Mouse (Mus musculus): ENCODE measurements around the gene Acot7. TPM values are rescaled to one million over a fixed set of nuclear protein-coding genes. Genes with fewer than 3 reads are reported as not detected.
A peak's percentile ranks its signal among the peaks of the same experiment; 100 is the strongest.

Acot7 gene
- total RNA-seq, 2 experiments from 2014 or later: 13.5 to 17.6 TPM

DNA sequence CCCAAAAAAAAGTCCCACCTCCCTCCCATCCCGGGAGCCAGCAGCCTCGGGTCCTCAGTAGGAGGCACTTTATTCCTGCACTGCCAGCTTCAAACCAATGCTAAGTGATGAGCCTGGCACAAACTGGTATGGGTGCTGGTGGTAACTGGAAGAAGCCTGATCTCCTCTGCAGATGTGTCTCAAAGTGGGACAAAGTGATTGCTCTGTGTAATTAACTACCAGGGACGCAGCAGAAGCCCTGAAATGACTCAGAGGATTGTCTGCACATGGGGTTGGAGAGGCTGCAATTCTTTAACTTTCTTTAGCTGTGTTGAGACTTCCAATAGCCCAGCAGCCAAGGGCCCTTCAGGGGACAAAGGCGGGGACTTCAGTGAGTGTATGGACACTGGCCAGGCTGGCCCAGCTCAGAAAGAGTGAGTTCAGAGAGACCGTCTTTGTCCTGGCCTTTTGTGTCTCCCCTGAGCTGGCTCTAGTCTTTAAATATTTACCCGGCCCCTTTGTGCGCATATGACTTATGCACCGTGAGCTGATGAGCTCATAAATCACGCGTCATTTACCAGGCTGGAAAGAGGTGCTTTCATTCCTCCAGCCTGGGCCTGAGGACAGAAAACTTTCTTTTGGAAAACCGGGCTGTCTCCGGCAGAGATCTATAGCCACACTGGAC, 114.3 kb downstream of the Acot7 start:
- no peak for DNase-seq (ENCODE audit: low spot score in 2 of 2)

DNA sequence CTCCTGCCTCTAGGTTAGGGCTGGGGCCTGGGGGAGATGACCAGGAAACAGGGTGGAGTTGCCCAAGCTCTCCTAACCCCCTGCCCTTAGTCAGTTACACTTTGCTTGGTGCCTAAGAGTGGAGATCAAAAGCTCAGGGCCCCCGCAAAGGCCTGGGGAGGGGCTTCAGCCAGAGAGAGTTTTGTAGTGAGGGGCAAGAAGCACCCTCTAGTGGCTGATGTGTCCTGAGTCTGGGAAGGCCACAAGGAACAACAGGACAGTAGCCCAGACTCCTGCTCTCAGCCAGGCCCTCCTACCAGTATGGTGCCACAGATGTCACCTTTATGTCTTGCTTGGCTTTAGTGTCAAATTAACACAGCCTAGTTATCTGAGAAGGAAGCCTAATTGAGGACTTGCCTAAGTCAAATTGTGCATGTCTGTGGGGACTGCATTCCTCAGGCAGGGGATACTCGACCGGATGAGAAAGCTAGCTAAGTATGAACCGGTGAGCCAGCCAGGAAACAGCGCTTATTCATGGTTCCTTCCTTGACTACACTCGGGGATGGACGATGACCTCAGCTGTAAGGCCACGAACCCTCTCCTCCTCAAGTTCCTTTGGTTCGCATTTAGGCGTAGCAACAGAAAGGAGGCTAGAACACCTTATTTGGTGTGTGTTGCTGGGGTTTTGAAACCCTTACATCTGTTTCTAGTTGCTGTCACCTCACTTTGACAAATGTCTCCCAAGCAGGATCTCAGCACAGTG, 116.4 kb downstream of the Acot7 start:
- DNase-seq (ENCODE audit: low spot score in 2 of 2): no peak

- no peak for DNase-seq (ENCODE audit: low spot score in 2 of 2)
Observed at GRCm38 (mm10) chr4:152295916-152296315, 118.0 kb downstream of the Acot7 start.

- no peak for DNase-seq (ENCODE audit: low spot score in 2 of 2)
Observed at GRCm38 (mm10) chr4:152296371-152296770, 118.4 kb downstream of the Acot7 start.

GRCm38 (mm10) chr4:152296874-152297861, 119.2 kb downstream of the Acot7 start, which contains the start of gene Icmt:
TSS of gene Icmt (plus strand) at chr4:152297227.
- peak; percentile 100 for DNase-seq (ENCODE audit: low spot score in 2 of 2)

- no peak for DNase-seq (ENCODE audit: low spot score in 2 of 2)
Observed at GRCm38 (mm10) chr4:152298836-152299235, 120.9 kb downstream of the Acot7 start.

GRCm38 (mm10) chr4:152300375-152300774, 122.4 kb downstream of the Acot7 start:
- DNase-seq (ENCODE audit: low spot score in 2 of 2): no peak

DNA sequence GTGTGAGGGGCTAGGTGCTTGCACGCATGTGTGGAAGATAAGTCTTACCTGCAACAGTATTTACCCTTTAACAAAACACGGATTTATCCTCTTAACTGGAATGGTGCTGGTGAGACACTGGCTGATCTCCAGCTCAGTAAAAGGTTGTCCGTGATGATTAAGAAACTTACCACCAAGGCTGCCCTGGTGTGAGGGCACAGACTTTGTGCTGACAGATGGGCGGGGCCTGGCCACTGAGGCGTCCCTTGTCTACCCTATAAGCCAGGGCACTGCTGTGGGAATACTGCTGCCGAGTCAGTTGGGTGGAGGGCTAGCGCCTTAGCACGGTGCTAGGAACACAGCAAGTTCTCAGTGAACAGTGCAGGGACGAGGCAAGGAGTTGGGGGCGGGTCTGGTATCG, 124.1 kb downstream of the Acot7 start:
- no peak for DNase-seq (ENCODE audit: low spot score in 2 of 2)

DNA sequence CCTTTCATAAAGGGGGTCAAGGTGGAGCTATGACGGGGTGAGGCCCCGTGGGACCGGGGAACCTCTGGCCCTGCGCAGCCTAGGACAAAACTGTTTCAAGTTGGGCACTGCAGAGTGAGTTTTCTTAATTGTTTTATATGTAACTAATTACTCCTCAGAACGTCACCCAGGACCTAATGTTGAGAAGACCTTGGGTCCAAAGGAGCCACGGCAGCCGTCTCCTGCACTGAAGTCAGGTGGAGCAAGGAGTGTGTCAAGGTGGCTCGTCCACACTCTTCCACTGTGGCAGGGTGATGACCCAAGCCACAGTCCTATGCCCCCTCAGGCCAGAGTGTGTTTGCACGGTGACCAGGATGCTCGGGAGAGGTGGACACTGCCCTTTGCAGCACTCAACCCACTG, 125.2 kb downstream of the Acot7 start:
- DNase-seq (ENCODE audit: low spot score in 2 of 2): no peak

DNA sequence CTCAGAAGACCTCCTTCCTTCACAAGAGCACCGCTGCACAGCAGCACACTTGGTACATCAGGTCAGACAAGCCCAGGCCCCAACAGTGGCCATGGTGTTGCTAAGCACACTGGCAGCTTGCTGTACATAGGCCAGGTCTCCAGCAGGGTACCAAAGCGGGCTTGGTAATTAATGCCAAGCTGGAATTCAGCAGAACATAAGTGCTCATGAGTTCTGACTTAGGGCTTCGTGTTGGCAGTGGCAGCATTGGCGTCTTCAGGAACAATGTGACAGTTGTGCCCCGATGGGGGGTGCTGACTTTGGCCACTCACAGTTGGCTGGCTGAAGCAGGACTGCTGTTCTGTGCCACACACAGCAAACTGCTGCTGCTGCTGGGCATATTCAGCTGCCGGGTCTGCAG, 126.8 kb downstream of the Acot7 start:
- DNase-seq (ENCODE audit: low spot score in 2 of 2): no peak

DNA sequence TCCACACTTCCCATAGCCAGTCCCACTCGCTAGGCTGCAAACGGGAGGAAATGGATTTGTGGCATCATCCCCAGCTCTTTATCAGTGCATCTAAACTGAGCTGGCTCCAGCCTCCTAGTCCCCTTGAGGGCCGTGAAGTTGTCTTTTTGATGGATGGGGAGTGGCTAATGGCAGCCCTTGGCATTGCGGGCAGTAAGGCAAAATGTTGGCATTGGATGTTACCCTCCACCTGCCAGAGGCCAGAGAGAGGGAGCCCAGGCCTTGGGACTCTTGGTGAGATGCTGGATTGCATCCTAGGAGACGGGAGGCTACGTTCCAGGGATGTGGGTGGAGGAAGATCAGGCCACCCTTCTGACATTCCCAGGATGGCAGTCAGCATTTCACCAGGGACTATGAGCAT, 128.1 kb downstream of the Acot7 start:
- DNase-seq (ENCODE audit: low spot score in 2 of 2): no peak

DNA sequence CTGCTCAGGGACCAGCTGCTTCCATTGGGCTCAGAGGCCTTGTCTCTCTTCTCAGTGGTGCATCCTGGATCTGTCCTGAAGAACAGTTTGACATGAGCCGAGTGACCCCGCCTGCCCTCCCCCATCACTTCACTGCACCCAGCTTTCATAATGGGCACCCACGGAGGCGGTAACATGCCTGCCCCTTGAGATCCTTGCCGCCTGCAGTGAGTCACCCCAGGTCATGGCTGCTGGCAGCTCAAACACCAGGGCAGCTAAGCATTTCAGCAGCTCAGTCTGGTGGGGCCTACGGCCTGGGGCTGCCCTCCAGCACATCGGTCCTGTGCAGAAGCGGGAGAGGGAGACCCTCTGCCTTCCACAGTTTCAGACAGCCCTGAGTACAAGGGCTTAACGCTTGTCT, 129.6 kb downstream of the Acot7 start:
- DNase-seq (ENCODE audit: low spot score in 2 of 2): no peak

DNA sequence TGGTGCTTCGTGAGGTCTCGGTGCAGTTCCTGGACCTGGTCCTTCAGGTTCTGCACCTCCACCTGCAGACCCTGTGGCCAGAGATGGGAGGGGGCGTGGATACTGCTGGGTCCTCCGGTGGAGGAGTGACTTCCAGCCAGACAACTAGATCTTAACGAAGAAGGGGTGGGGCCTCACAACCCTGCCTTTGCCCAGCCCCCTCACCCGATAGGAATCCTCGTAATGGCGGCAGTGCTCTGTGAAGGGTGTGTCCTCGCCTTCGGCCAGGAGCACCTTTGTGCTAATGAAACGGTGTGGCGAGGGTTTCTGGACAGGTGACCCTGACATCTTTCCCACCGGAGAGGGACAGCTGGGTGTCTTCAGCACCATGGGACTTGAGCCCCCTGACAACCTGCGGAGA, 134.3 kb downstream of the Acot7 start:
- DNase-seq (ENCODE audit: low spot score in 2 of 2): no peak

GRCm38 (mm10) chr4:152313211-152313632, 135.3 kb downstream of the Acot7 start:
- DNase-seq (ENCODE audit: low spot score in 2 of 2): no peak

DNA sequence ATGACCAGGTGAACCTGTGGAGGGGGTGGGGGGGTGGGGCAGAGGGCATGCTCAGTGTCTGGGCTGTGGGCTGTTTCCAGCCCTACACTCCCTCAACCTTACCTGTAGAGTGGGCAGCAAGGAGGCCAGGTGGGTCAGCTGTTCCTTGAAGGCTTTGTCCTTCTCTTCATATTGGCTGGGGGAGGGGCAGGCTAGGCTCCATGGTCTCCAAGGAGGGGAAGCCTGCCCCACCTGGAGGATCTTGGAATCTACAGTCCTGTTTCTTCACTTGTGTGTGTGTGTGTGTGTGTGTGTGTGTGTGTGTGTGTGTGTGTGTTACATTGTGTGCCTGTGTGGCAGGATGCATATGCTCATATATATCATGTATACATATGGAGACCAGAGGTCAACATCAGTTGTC, 136.0 kb downstream of the Acot7 start:
- no peak for DNase-seq (ENCODE audit: low spot score in 2 of 2)

DNA sequence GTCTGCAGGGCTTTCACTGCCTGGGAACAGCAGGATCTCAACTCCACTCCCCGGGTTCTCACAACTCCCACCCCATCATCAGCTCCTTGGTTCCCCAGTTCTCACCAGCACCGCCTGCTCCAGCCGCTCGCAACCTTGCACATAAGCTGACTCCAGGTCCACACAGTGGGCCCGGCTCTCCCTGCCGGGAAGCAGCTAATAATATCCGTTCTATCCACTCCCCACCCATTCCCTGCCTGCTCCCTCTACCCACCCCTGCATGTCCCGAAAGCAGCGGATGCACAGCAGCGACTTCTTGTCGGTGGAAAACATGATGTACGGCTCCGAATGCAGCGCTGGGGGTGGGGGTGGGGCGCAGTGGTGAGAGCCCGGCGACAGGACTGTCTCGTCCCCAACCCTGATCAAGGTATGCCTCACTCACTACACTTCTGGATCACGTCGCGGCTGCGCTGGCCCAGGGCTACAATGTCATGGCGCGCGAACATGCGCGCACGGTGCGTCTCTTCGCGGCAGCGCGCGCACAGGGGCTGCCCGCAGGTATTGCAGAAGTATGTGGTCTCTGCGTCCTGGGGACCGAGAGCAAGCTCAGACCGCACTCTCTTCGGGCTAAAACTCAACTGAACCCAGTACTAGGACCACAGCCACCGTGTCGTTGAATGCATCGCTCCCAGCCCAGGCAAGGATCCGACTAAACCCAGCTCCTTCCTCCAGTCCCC, 137.7 kb downstream of the Acot7 start:
- no peak for DNase-seq (ENCODE audit: low spot score in 2 of 2)

- no peak for DNase-seq (ENCODE audit: low spot score in 2 of 2)
Observed at GRCm38 (mm10) chr4:152317631-152318033, 139.7 kb downstream of the Acot7 start.

DNA sequence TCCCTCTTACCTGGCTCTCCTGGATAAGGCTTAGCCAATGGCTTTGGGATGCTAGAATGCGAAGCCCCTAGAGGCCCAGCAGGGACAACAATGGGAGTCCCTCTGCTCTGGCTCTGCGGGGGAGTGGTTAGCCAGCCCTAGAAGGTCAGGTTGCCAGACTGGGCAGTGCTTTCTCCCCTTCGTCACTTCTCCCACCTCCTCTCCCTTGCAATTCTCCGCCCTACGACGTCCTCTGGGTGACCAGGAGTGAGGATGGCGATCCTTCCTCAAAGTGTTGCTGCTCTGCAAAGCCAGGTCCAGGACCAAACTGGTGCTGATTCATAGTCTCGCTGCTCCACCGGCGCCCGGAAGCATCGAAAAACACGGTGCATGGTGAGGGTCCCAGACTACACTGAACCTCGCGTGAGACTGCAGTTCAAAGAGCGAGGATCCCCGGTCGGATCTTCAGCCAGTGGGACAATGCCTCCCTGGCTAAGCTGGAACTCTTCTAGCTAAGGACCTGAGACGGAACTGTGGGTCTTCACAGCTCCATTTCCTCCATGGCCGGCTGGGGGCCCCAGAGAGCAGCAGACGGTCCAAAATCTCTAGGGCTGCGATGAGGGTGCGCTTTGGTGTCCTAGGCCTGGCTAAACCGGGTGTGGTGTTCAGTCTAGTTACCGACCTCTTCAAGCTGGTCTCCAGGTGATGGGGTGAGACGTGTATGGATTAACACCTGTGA, 140.7 kb downstream of the Acot7 start, which contains the start of gene Rnf207:
Rnf207 (minus strand) TSS at position 477 of the 718 bp plus-strand sequence.
- no peak for DNase-seq (ENCODE audit: low spot score in 2 of 2)
